ENCODE assay signal across 9 mouse cellular contexts in genomic region chr4:95156451-95157271, GRCm38 (mm10).
DNase-seq lines count a peak whose midpoint lies in the region; ATAC-seq and TF ChIP-seq lines count a peak whose summit lies in the region.
"Had no signal": no experiment of that assay in that cellular context is flagged by ENCODE, and none has a peak within 500 bp of the region (broad histone marks: within the 10 kb centered on the region; RNA-seq: fewer than 3 reads in every experiment).

No protein-coding gene starts in this region.

- no peaks in the 10 kb centered on the region for H3K9me3 ChIP-seq in hindbrain, embryonic 10.5 days
- no peaks in the 10 kb centered on the region for H3K9me3 ChIP-seq in hindbrain, postnatal 0 days (ENCODE audit: low read length)
- no peaks in the 10 kb centered on the region for H3K9me3 ChIP-seq in liver, embryonic 11.5 days (ENCODE audit: control insufficient read depth, low read length)
- H3K9me3 ChIP-seq: neural tube, embryonic 13.5 days had no signal

- H3K4me3 ChIP-seq in hindbrain, embryonic 10.5 days, result no peak overlapping the region
- no peak overlapping the region for H3K4me3 ChIP-seq in hindbrain, postnatal 0 days (ENCODE audit: low read length)
- no peak overlapping the region for H3K4me3 ChIP-seq in liver, embryonic 11.5 days (ENCODE audit: low read depth, low read length)
- no peak overlapping the region for H3K4me3 ChIP-seq in spleen, adult 2 months (ENCODE audit: extremely low read depth, insufficient read depth, insufficient read length)
- H3K4me3 ChIP-seq: neural tube, embryonic 13.5 days had no signal

- no peak for TF ChIP-seq POLR2A in spleen, adult 2 months (IDR thresholded peaks at IDR 0.05; ENCODE audit: low read depth, low read length)

- TF ChIP-seq CTCF in hindbrain, postnatal 0 days (IDR thresholded peaks at IDR 0.05; ENCODE audit: low read depth), result no peak
- TF ChIP-seq CTCF in spleen, adult 2 months (IDR thresholded peaks at IDR 0.05; ENCODE audit: extremely low read depth, insufficient read depth, insufficient read length, insufficient replicate concordance), result no peak

- H3K4me1 ChIP-seq in hindbrain, embryonic 10.5 days (replicated peaks), result peaks cover 41% of the 10 kb centered on the region
- H3K4me1 ChIP-seq in hindbrain, postnatal 0 days (ENCODE audit: insufficient read depth, low read length), result 0 out of 2 replicates have a peak, but pooled peaks cover 5% of the 10 kb centered on the region
- H3K4me1 ChIP-seq in liver, embryonic 11.5 days (replicated peaks; ENCODE audit: control insufficient read depth, insufficient read depth, low read length), result peaks cover 57% of the 10 kb centered on the region
- H3K4me1 ChIP-seq in spleen, adult 2 months (ENCODE audit: control insufficient read depth, insufficient read depth, insufficient read length), result peaks cover 30% of the 10 kb centered on the region

- DNase-seq in hindbrain, embryonic 10.5 days (ENCODE audit: low spot score), result no peak
- no peak for DNase-seq in hindbrain, postnatal 0 days (ENCODE audit: low spot score)
- peak; percentile 54 for DNase-seq in liver, embryonic 11.5 days (ENCODE audit: low spot score)
- DNase-seq in spleen, adult 2 months (ENCODE audit: low read depth in 1 of 2, low spot score in 2 of 2), result peak in 1 of 2 experiments; percentile 36
- no peak for DNase-seq in urinary bladder, postnatal 10 days (ENCODE audit: low spot score)
- no peak for DNase-seq in thymus, adult 18-20 months
- no peak for DNase-seq in cerebellum, adult 11-12 months

- peak overlapping the region; percentile 4; the same call in 1 of the 2 replicates for H3K27ac ChIP-seq in hindbrain, embryonic 10.5 days
- no peak overlapping the region for H3K27ac ChIP-seq in hindbrain, postnatal 0 days
- H3K27ac ChIP-seq in liver, embryonic 11.5 days (ENCODE audit: low read depth, low read length), result peak overlapping the region; percentile 94
- H3K27ac ChIP-seq in spleen, adult 2 months (ENCODE audit: insufficient read depth, low read length), result peak overlapping the region; percentile 13
- H3K27ac ChIP-seq: neural tube, embryonic 13.5 days had no signal

- no peaks in the 10 kb centered on the region for H3K36me3 ChIP-seq in hindbrain, embryonic 10.5 days
- H3K36me3 ChIP-seq in hindbrain, postnatal 0 days (ENCODE audit: insufficient read depth, low read length), result no peaks in the 10 kb centered on the region
- no peaks in the 10 kb centered on the region for H3K36me3 ChIP-seq in liver, embryonic 11.5 days (ENCODE audit: control insufficient read depth, insufficient read depth, low read length)
- no peaks in the 10 kb centered on the region for H3K36me3 ChIP-seq in spleen, adult 2 months (ENCODE audit: control insufficient read depth, insufficient read depth, low read length)
- H3K36me3 ChIP-seq: neural tube, embryonic 13.5 days had no signal

- WGBS in hindbrain, embryonic 10.5 days, result 49% methylated on average over 5 of the region's 5 CpGs
- WGBS in hindbrain, postnatal 0 days, result 55% methylated on average over 5 of the region's 5 CpGs
- 17% methylated on average over 5 of the region's 5 CpGs for WGBS in liver, embryonic 11.5 days
- 24% methylated on average over 5 of the region's 5 CpGs for WGBS in spleen, adult 2 months

- no peaks in the 10 kb centered on the region for H3K27me3 ChIP-seq in hindbrain, embryonic 10.5 days (ENCODE audit: insufficient read depth, poor library complexity, severe bottlenecking)
- H3K27me3 ChIP-seq in hindbrain, postnatal 0 days (ENCODE audit: insufficient read depth, low read length), result no peaks in the 10 kb centered on the region
- no peaks in the 10 kb centered on the region for H3K27me3 ChIP-seq in liver, embryonic 11.5 days (replicated peaks; ENCODE audit: control insufficient read depth, insufficient read depth, low read length)
- peaks cover 2% of the 10 kb centered on the region; the same call in 1 of the 2 replicates for H3K27me3 ChIP-seq in spleen, adult 2 months (ENCODE audit: control insufficient read depth, insufficient read depth, low read length)
- H3K27me3 ChIP-seq: neural tube, embryonic 13.5 days had no signal

- H3K4me2 ChIP-seq in hindbrain, postnatal 0 days (ENCODE audit: low read depth, low read length), result no peak overlapping the region
- peak overlapping the region; percentile 48 for H3K4me2 ChIP-seq in liver, embryonic 11.5 days
- H3K4me2 ChIP-seq: neural tube, embryonic 13.5 days had no signal

- no peak overlapping the region for H3K9ac ChIP-seq in hindbrain, postnatal 0 days (replicated peaks; ENCODE audit: low read length)
- H3K9ac ChIP-seq in liver, embryonic 11.5 days (ENCODE audit: low read depth, low read length), result peak overlapping the region; percentile 25; the same call in 1 of the 2 replicates
- H3K9ac ChIP-seq: neural tube, embryonic 13.5 days had no signal

- no peak for ATAC-seq in hindbrain, postnatal 0 days
- peak; percentile 69 for ATAC-seq in common myeloid progenitor, adult 5-6 weeks (replicated peaks; ENCODE audit: low read depth, poor library complexity, severe bottlenecking)
- ATAC-seq in liver, embryonic 11.5 days (replicated peaks; ENCODE audit: low FRiP score), result peak; percentile 69
